Comparison of ENCODE assay signal across 8 mouse cellular contexts in the genomic region with DNA sequence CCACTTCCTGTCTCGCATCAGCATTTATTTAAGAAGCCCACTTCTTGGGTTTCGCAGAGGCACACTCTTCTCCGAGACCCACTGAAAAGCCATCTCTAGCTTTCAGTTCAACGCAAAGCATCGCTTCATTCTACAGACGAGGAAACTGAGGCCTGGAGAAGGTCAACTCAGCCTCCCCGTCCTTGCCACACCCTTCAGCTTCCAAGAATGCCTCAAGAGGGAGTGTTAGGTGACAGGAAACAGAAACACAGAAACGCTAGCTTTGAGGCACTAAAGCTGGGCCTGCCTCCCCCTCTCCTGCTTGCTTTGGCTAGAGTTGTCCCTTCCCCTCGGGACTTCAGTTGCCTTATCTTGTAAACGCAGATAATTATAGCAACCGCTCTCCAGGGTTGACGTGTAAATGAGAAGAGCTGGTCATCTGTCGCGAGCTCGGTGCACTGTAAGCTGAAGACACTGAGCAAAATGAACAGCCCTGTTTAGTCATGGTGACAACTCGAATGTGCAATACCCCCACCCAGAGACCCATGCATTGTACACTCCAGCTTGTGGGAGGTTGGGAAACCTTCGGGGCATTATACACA. TPM values are rescaled to one million over a fixed set of nuclear protein-coding genes. Genes with fewer than 3 reads are reported as not detected.
DNase-seq lines count a peak whose midpoint lies in the region; ATAC-seq and TF ChIP-seq lines count a peak whose summit lies in the region.

No protein-coding gene starts in this region.

- H3K4me1 ChIP-seq in forebrain, embryonic 10.5 days: peaks cover 14% of the 10 kb centered on the region
- 0 out of 2 replicates have a peak, but pooled peaks cover 2% of the 10 kb centered on the region for H3K4me1 ChIP-seq in forebrain, embryonic 11.5 days (replicated peaks; ENCODE audit: control insufficient read depth, insufficient read depth, low read length)
- H3K4me1 ChIP-seq in cortical plate, adult 2 months (ENCODE audit: control insufficient read depth, insufficient read depth, low read length): peaks cover 2% of the 10 kb centered on the region; the same call in 1 of the 2 replicates
- H3K4me1 ChIP-seq in intestine, embryonic 16.5 days (ENCODE audit: control insufficient read depth, insufficient read depth, low read length): peaks cover 21% of the 10 kb centered on the region

- DNase-seq in forebrain, embryonic 10.5 days (ENCODE audit: extremely low spot score, low spot score): no peak
- no peak for DNase-seq in forebrain, embryonic 11.5 days (ENCODE audit: low spot score)
- peak; percentile 78 for DNase-seq in lung, postnatal 36 days
- DNase-seq in layer of hippocampus, postnatal 36 days: no peak
- no peak for DNase-seq in gastrocnemius, adult 8-10 months (ENCODE audit: low spot score in 2 of 2)
- DNase-seq in gastrocnemius, postnatal 10 days: no peak

- no peak for TF ChIP-seq CTCF in cortical plate, adult 2 months (IDR thresholded peaks at IDR 0.05; ENCODE audit: extremely low read depth, insufficient read depth, low read length)

- no peak for TF ChIP-seq POLR2A in cortical plate, adult 2 months (IDR thresholded peaks at IDR 0.05; ENCODE audit: extremely low read depth, insufficient read depth, low read length)

- no peak overlapping the region for H3K4me2 ChIP-seq in forebrain, embryonic 11.5 days (ENCODE audit: low read depth, low read length, severe bottlenecking)
- H3K4me2 ChIP-seq in intestine, embryonic 16.5 days (ENCODE audit: low read depth, low read length): no peak overlapping the region

- no peak for ATAC-seq in forebrain, embryonic 11.5 days (replicated peaks; ENCODE audit: low FRiP score)
- peak; percentile 29; the same call in 1 of the 2 replicates for ATAC-seq in intestine, embryonic 16.5 days

- H3K9ac ChIP-seq in forebrain, embryonic 11.5 days (ENCODE audit: low read length): no peak overlapping the region
- peak overlapping the region; percentile 16; the same call in 1 of the 2 replicates for H3K9ac ChIP-seq in intestine, embryonic 16.5 days (ENCODE audit: low read depth, low read length)

- peaks cover 4% of the 10 kb centered on the region; the same call in 1 of the 2 replicates for H3K9me3 ChIP-seq in forebrain, embryonic 10.5 days
- H3K9me3 ChIP-seq in forebrain, embryonic 11.5 days (ENCODE audit: control insufficient read depth, low read length): no peaks in the 10 kb centered on the region
- peaks cover 5% of the 10 kb centered on the region; the same call in 1 of the 2 replicates for H3K9me3 ChIP-seq in intestine, embryonic 16.5 days (ENCODE audit: control insufficient read depth, low read length)

- WGBS in forebrain, embryonic 10.5 days: 79% methylated on average over 17 of the region's 17 CpGs
- 75% methylated on average over 17 of the region's 17 CpGs for WGBS in forebrain, embryonic 11.5 days
- 41% methylated on average over 17 of the region's 17 CpGs for WGBS in intestine, embryonic 16.5 days

- H3K27me3 ChIP-seq in forebrain, embryonic 10.5 days (ENCODE audit: poor library complexity, severe bottlenecking): no peaks in the 10 kb centered on the region
- no peaks in the 10 kb centered on the region for H3K27me3 ChIP-seq in forebrain, embryonic 11.5 days (ENCODE audit: control insufficient read depth, insufficient read depth, low read length)
- H3K27me3 ChIP-seq in intestine, embryonic 16.5 days (replicated peaks; ENCODE audit: control insufficient read depth, insufficient read depth, low read length): no peaks in the 10 kb centered on the region

- no peak overlapping the region for H3K4me3 ChIP-seq in forebrain, embryonic 10.5 days
- no peak overlapping the region for H3K4me3 ChIP-seq in forebrain, embryonic 11.5 days (ENCODE audit: low read depth, low read length)
- no peak overlapping the region for H3K4me3 ChIP-seq in cortical plate, adult 2 months (ENCODE audit: insufficient read depth, low read length)
- H3K4me3 ChIP-seq in intestine, embryonic 16.5 days (ENCODE audit: low read length): no peak overlapping the region

- H3K27ac ChIP-seq in forebrain, embryonic 10.5 days: peak overlapping the region; percentile 45
- no peak overlapping the region for H3K27ac ChIP-seq in forebrain, embryonic 11.5 days (ENCODE audit: low read depth, low read length)
- H3K27ac ChIP-seq in cortical plate, adult 2 months (ENCODE audit: insufficient read depth, low read length): 0 out of 2 replicates have a peak overlapping the region, but pooled peaks have one; percentile 38
- H3K27ac ChIP-seq in intestine, embryonic 16.5 days (ENCODE audit: low read length): no peak overlapping the region; the same call in 1 of the 2 replicates

- peaks cover 42% of the 10 kb centered on the region for H3K36me3 ChIP-seq in forebrain, embryonic 10.5 days (replicated peaks)
- peaks cover 13% of the 10 kb centered on the region for H3K36me3 ChIP-seq in forebrain, embryonic 11.5 days (ENCODE audit: control insufficient read depth, insufficient read depth, low read length)
- H3K36me3 ChIP-seq in intestine, embryonic 16.5 days (ENCODE audit: control insufficient read depth, insufficient read depth, low read length): peaks cover 14% of the 10 kb centered on the region

RNA-seq across cellular contexts. Expression of gene Srrm1, which starts 39.9 kb away (rescaled TPM):
- polyA plus RNA-seq in forebrain, embryonic 10.5 days (2016; fragmentation: Nextera tagmentation; extraction: Ambion mirVana): 235 and 240 TPM in 2 replicates
- polyA plus RNA-seq in forebrain, embryonic 11.5 days (2014; fragmentation: Nextera tagmentation; extraction: Ambion mirVana): 212 and 241 TPM in 2 replicates
- polyA plus RNA-seq in cortical plate, adult 2 months (2012; rRNA removed): 115 and 131 TPM in 2 replicates
- 152 and 176 TPM in 2 replicates for polyA plus RNA-seq in intestine, embryonic 16.5 days (2015; fragmentation: Nextera tagmentation; extraction: Ambion mirVana)
- 100 to 1,000 TPM; 123 to 143 TPM for total RNA-seq in layer of hippocampus, postnatal 36 days (2021)
- total RNA-seq in gastrocnemius, adult 8-10 months (2022): 10 to 100 TPM; 54.8 to 68.5 (median 57.3) TPM
- total RNA-seq in gastrocnemius, postnatal 10 days (2021): 100 to 1,000 TPM in 1 of 2 experiments, 10 to 100 TPM in 1; 74.6 to 107 TPM

RNA-seq across cellular contexts. Expression of gene Clic4, which starts 40.6 kb away (rescaled TPM):
- polyA plus RNA-seq in forebrain, embryonic 10.5 days (2016; fragmentation: Nextera tagmentation; extraction: Ambion mirVana): 210 and 227 TPM in 2 replicates
- 194 and 195 TPM in 2 replicates for polyA plus RNA-seq in forebrain, embryonic 11.5 days (2014; fragmentation: Nextera tagmentation; extraction: Ambion mirVana)
- polyA plus RNA-seq in cortical plate, adult 2 months (2012; rRNA removed): 54.0 and 65.8 TPM in 2 replicates
- polyA plus RNA-seq in intestine, embryonic 16.5 days (2015; fragmentation: Nextera tagmentation; extraction: Ambion mirVana): 107 and 109 TPM in 2 replicates
- 10 to 100 TPM; 36.3 to 40.6 TPM for total RNA-seq in layer of hippocampus, postnatal 36 days (2021)
- 10 to 100 TPM; 16.8 to 27.9 (median 18.1) TPM for total RNA-seq in gastrocnemius, adult 8-10 months (2022)
- total RNA-seq in gastrocnemius, postnatal 10 days (2021): 10 to 100 TPM; 56.8 to 69.7 TPM

Comparison
In these comparisons a context has a peak if more than half of its experiments do, and no peak if none do; other contexts are left out.
1. H3K27ac ChIP-seq: peak in forebrain, embryonic 10.5 days (single experiment) and cortical plate, adult 2 months (single experiment); none in forebrain, embryonic 11.5 days (single experiment) and intestine, embryonic 16.5 days (single experiment).